Mouse (Mus musculus): ENCODE results near the gene Zmynd19. TPM values are rescaled to one million over a fixed set of nuclear protein-coding genes. Genes with fewer than 3 reads are reported as not detected.
A peak's percentile ranks its signal among the peaks of the same experiment; 100 is the strongest.
"Not testable (repeated sequence)": the region's sequence is repeated elsewhere in the genome, so short reads cannot be mapped to it uniquely, and the experiment has no call there.

Zmynd19 gene
- polyA plus RNA-seq, 1 experiment = 37.9 TPM

- no peak overlapping the region for H3K27ac ChIP-seq (ENCODE audit: control insufficient read depth, insufficient read depth, low read depth, low read length)
- H3K4me3 ChIP-seq (ENCODE audit: control insufficient read depth, low read depth, low read length) = no peak overlapping the region
- no peaks in the 10 kb centered on the region for H3K4me1 ChIP-seq (ENCODE audit: control insufficient read depth, insufficient read depth, low read length)
- no peaks in the 10 kb centered on the region for H3K36me3 ChIP-seq (ENCODE audit: control insufficient read depth, insufficient read depth, low read length)
- TF ChIP-seq CTCF (IDR thresholded peaks at IDR 0.05; ENCODE audit: control insufficient read depth, insufficient read depth, insufficient replicate concordance, low read depth, low read length) (no peak), POLR2A (IDR thresholded peaks at IDR 0.05; ENCODE audit: control insufficient read depth, low read depth, low read length) (no peak)
- no peaks in the 10 kb centered on the region for H3K27me3 ChIP-seq (ENCODE audit: control insufficient read depth, insufficient read depth, low read length)
Observed at GRCm38 (mm10) chr2:24926965-24927358, 22.6 kb upstream of the Zmynd19 start.

DNA sequence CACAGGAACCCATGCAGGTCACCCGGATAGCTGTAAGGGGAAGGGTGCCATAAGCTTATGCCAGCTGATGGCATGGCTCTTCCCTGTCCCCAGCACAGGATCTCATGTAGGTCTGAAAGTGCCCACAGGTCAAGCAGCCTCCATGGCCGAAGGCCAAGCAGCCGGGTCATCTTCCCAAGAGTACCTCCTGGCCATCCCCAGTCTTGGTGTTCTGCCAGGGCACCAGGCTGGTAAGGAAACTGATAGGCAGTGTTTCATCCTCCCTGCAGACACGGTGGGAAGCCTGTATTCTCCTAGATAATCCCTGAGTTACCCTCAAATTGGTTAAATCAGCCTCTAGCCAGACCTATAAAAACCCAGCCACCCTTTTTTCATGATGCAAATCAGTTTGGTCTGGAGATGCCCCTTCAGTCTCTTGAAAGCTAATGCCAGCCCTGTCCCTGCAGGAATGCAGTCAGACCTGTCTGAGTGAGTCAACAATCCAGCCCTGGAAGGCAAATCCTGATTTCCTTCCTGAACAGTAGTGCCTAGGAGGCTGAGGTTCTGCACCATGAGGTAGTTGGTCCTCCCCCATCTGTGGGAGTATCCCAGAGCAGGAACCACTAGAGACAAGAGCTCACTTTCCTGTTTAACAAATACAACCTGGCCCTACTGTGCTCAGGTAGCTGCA is 21.6 kb upstream of the Zmynd19 start:
- no peak overlapping the region for H3K4me3 ChIP-seq (ENCODE audit: control insufficient read depth, low read depth, low read length)
- H3K4me1 ChIP-seq (ENCODE audit: control insufficient read depth, insufficient read depth, low read length) = no peaks in the 10 kb centered on the region
- no peaks in the 10 kb centered on the region for H3K27me3 ChIP-seq (ENCODE audit: control insufficient read depth, insufficient read depth, low read length)
- H3K36me3 ChIP-seq (ENCODE audit: control insufficient read depth, insufficient read depth, low read length) = no peaks in the 10 kb centered on the region
- TF ChIP-seq CTCF (IDR thresholded peaks at IDR 0.05; ENCODE audit: control insufficient read depth, insufficient read depth, insufficient replicate concordance, low read depth, low read length) (no peak), POLR2A (IDR thresholded peaks at IDR 0.05; ENCODE audit: control insufficient read depth, low read depth, low read length) (no peak)
- no peak overlapping the region for H3K27ac ChIP-seq (ENCODE audit: control insufficient read depth, insufficient read depth, low read depth, low read length)

- no peaks in the 10 kb centered on the region for H3K27me3 ChIP-seq (ENCODE audit: control insufficient read depth, insufficient read depth, low read length)
- no peak overlapping the region for H3K27ac ChIP-seq (ENCODE audit: control insufficient read depth, insufficient read depth, low read depth, low read length)
- no peaks in the 10 kb centered on the region for H3K36me3 ChIP-seq (ENCODE audit: control insufficient read depth, insufficient read depth, low read length)
- no peak overlapping the region for H3K4me3 ChIP-seq (ENCODE audit: control insufficient read depth, low read depth, low read length)
- no peak for TF ChIP-seq CTCF (IDR thresholded peaks at IDR 0.05; ENCODE audit: control insufficient read depth, insufficient read depth, insufficient replicate concordance, low read depth, low read length)
- TF ChIP-seq POLR2A (IDR thresholded peaks at IDR 0.05; ENCODE audit: control insufficient read depth, low read depth, low read length) = no peak
- H3K4me1 ChIP-seq (ENCODE audit: control insufficient read depth, insufficient read depth, low read length) = peaks cover 4% of the 10 kb centered on the region
Observed at GRCm38 (mm10) chr2:24929119-24929518, 20.5 kb upstream of the Zmynd19 start.

DNA sequence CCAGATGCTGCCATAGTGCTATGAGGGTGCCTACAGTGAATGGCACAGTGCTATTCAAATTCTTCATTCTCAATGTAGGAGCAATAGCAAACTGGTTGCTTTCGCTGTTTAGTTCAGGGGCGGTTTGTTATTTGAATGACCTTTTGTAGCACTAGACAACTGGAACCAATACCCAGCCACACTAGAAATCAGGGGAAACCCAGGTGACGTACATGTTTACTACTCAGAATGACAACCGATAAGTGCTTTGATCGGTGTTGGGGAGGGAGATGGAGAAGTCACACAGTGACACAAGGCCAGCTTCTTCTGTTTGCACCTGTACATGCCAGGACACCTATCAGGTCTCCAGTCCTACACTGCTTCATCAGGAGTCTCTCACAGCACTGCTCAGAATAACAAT is 20.0 kb upstream of the Zmynd19 start:
- TF ChIP-seq POLR2A (IDR thresholded peaks at IDR 0.05; ENCODE audit: control insufficient read depth, low read depth, low read length) = no peak
- no peak for TF ChIP-seq CTCF (IDR thresholded peaks at IDR 0.05; ENCODE audit: control insufficient read depth, insufficient read depth, insufficient replicate concordance, low read depth, low read length)
- peaks cover 9% of the 10 kb centered on the region for H3K4me1 ChIP-seq (ENCODE audit: control insufficient read depth, insufficient read depth, low read length)
- H3K27me3 ChIP-seq (ENCODE audit: control insufficient read depth, insufficient read depth, low read length) = no peaks in the 10 kb centered on the region
- H3K36me3 ChIP-seq (ENCODE audit: control insufficient read depth, insufficient read depth, low read length) = no peaks in the 10 kb centered on the region
- H3K4me3 ChIP-seq (ENCODE audit: control insufficient read depth, low read depth, low read length) = no peak overlapping the region
- no peak overlapping the region for H3K27ac ChIP-seq (ENCODE audit: control insufficient read depth, insufficient read depth, low read depth, low read length)

GRCm38 (mm10) chr2:24934441-24934963 is 15.1 kb upstream of the Zmynd19 start:
- H3K4me1 ChIP-seq (ENCODE audit: control insufficient read depth, insufficient read depth, low read length) = peaks cover 12% of the 10 kb centered on the region
- H3K27me3 ChIP-seq (ENCODE audit: control insufficient read depth, insufficient read depth, low read length) = no peaks in the 10 kb centered on the region
- H3K27ac ChIP-seq (ENCODE audit: control insufficient read depth, insufficient read depth, low read depth, low read length) = peak overlapping the region; percentile 81
- H3K4me3 ChIP-seq (ENCODE audit: control insufficient read depth, low read depth, low read length) = peak overlapping the region; percentile 89
- H3K36me3 ChIP-seq (ENCODE audit: control insufficient read depth, insufficient read depth, low read length) = no peaks in the 10 kb centered on the region
- TF ChIP-seq POLR2A (IDR thresholded peaks at IDR 0.05; ENCODE audit: control insufficient read depth, low read depth, low read length) (no peak), CTCF (IDR thresholded peaks at IDR 0.05; ENCODE audit: control insufficient read depth, insufficient read depth, insufficient replicate concordance, low read depth, low read length) (no peak)

DNA sequence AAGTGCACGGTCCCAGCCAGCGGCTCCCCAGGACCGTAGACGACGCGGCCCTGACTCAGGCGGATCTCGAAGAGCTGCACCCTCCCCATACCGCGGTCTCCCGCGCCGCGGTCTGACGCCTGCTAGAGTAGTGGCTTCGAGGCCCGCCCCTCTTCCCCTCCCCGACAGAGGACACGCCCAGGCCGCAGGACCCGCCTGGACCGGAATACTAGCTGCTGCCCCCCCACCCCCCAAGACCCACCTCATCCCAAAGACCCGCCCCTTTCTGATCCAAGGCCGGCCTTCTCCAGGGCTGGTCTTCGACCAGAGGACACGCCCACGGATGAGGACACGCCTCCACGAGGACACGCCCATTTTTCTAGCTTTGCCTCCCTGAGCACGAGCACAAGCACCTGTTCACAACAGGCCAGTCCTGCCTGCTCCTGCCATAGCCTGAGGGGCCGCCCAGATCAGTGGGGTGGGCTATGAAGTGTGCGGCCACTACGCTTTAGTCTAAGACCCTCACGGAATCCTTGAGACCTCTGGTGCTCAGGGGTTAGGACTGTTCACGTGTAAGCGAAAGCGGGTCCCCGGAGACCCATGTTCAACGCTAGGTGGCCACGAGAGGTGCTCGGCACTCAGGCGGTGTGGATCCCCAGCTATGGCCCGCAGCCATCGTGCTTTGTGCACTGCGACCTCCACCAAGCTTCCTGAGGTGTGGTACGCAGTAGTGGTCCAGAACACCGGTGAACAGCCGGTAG is 14.4 kb upstream of the Zmynd19 start, which contains the start of gene Arrdc1:
TSS of gene Arrdc1 (minus strand) at position 196 of the 740 bp plus-strand sequence.
- Histone ChIP-seq H3K27ac (ENCODE audit: control insufficient read depth, insufficient read depth, low read depth, low read length) (peak within 1 kb of the TSS; percentile 81), H3K4me3 (ENCODE audit: control insufficient read depth, low read depth, low read length) (peak within 1 kb of the TSS; percentile 89), H3K27me3 (ENCODE audit: control insufficient read depth, insufficient read depth, low read length) (no peaks in the 10 kb centered on the region), H3K4me1 (ENCODE audit: control insufficient read depth, insufficient read depth, low read length) (peaks cover 12% of the 10 kb centered on the region), H3K36me3 (ENCODE audit: control insufficient read depth, insufficient read depth, low read length) (no peaks in the 10 kb centered on the region)
- peak; percentile 58; the same call in 1 of the 2 replicates for TF ChIP-seq POLR2A (IDR thresholded peaks at IDR 0.05; ENCODE audit: control insufficient read depth, low read depth, low read length)
- TF ChIP-seq CTCF (IDR thresholded peaks at IDR 0.05; ENCODE audit: control insufficient read depth, insufficient read depth, insufficient replicate concordance, low read depth, low read length) = peak; percentile 19; the same call in 1 of the 2 replicates

GRCm38 (mm10) chr2:24942092-24942491 is 7.5 kb upstream of the Zmynd19 start:
- H3K4me1 ChIP-seq (ENCODE audit: control insufficient read depth, insufficient read depth, low read length) = no peaks in the 10 kb centered on the region
- H3K27ac ChIP-seq (ENCODE audit: control insufficient read depth, insufficient read depth, low read depth, low read length) = no peak overlapping the region
- no peaks in the 10 kb centered on the region for H3K36me3 ChIP-seq (ENCODE audit: control insufficient read depth, insufficient read depth, low read length)
- H3K4me3 ChIP-seq (ENCODE audit: control insufficient read depth, low read depth, low read length) = no peak overlapping the region
- TF ChIP-seq POLR2A (IDR thresholded peaks at IDR 0.05; ENCODE audit: control insufficient read depth, low read depth, low read length) = no peak
- TF ChIP-seq CTCF (IDR thresholded peaks at IDR 0.05; ENCODE audit: control insufficient read depth, insufficient read depth, insufficient replicate concordance, low read depth, low read length) = no peak
- H3K27me3 ChIP-seq (ENCODE audit: control insufficient read depth, insufficient read depth, low read length) = no peaks in the 10 kb centered on the region

DNA sequence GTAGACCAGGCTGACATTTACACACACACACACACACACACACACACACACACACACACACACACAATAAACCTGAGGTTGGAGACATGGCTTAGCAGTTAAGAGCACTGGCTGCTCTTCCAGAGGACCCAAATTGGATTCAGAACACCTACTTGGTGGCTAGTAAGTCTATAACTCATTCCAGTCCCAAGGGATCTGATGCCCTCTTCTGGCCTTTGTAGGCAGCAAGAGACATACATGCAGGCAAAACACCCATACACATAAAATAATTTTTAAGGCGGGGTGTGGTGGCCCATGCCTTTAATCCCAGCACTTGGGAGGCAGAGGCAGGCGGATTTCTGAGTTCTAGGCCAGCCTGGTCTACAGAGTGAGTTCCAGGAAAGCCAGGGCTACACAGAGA is 5.3 kb upstream of the Zmynd19 start:
- not testable (repeated sequence) for H3K4me1 ChIP-seq (ENCODE audit: control insufficient read depth, insufficient read depth, low read length); H3K27me3 ChIP-seq (ENCODE audit: control insufficient read depth, insufficient read depth, low read length); H3K27ac ChIP-seq (ENCODE audit: control insufficient read depth, insufficient read depth, low read depth, low read length); H3K36me3 ChIP-seq (ENCODE audit: control insufficient read depth, insufficient read depth, low read length); H3K4me3 ChIP-seq (ENCODE audit: control insufficient read depth, low read depth, low read length)

Data from testis, adult 2 months (tissue).